Mouse (Mus musculus) layer of hippocampus, postnatal 10 days (tissue): Measurements from ENCODE around the gene Snrnp27. TPM values are rescaled to one million over a fixed set of nuclear protein-coding genes. Genes with fewer than 3 reads are reported as not detected.

ENCODE experiments used
- DNase-seq, 2 experiments: peaks; one replicate each; pipeline ENCODE4 v3.0.0; 2021; ENCODE audit warnings: low spot score in 2 of 2
- total RNA-seq, 2 experiments: library from RNA; stranded (reverse); gene quantifications; 2 replicates each; pipeline ENCODE4 v1.2.3; 2021

Snrnp27 gene
- total RNA-seq, 2 experiments from 2014 or later: 56.4 to 63.5 TPM

DNA sequence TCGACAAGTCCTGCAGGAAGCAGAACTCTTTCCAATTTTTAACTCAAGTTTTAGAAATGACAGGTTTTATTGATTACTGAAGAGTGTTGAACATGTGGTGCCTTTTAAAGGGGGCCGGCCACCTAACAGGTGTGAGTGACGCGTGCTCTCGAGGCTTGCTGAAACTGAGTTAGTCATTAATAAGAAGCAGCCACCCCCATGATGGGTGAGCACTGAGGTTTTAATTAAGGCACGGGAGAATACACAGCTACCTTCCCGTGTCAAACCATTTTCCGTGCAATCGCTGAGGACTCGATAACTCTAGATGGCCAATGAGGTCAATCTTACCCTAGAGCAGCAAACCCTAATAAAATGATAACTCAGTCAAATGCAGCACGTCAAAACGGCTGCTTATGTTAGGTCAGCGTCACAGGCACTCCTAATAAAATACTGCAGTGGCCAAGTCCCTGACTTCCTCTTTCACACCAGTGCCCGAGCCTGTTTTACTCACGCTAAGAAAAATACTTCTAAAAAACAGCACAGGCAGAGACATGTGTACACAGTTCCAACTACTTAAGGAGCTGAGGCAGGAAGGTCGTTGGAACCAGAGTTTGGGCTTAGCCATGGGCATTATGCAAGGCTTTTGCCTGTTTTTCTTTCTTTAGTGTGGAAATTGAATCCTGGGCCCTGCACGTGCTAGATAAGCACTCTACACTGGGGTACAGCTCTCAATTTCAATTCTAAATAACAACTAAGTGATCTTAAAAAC lies 18.6 kb downstream of the Snrnp27 start:
- no peak for DNase-seq

DNA sequence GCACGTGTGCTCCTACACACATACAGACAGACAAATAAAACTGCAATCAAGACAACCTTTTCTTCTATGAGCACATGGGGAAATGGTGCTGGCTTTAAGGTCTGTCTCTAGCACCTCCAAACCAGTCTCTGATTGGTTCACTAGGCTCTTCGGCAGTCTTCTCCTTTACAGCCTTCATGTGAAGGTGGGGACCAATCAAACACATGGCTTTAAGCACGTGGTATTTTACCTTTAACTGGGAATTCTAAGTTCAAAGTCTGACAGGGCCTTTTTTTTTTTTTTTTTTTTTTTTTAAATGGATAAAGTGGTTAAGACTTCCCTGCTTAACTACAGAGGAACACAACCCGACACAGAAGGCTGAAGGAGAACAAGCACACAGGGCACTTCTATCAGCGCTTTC lies 19.2 kb downstream of the Snrnp27 start:
- DNase-seq: no peak

DNA sequence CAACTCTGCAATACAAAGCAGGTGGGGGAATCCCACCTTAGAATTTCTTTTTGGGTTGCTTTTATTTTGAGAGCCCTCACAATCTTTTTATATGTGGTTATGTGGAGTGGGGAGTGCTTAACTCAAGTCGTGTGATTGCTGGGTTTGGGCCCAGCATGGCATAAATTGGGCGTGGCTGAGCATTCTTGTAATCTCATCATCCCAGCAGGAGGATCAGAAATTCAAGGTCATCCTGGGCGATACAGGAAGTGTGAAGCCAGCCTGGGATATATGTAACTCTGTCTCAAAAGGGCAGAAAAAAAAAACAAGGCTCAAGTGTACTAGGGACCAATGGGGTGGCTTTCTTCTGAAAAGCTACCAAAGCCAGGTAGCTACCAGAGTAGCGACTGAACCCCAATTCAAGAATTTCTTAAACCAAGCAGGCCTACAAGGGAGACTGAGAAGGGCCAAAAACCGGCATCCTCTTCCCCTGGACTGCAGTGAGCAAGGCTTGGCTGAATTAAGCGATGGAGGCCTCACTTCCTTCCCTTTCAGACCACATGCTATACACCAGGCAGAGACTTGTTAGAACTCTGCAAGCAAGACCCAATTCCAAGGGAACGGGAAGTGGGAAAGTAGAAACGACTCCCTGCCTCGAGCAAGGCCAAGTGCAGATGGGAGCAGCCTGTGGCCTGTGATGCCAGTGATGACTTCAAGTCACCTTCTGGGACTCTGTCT lies 24.0 kb downstream of the Snrnp27 start:
- no peak for DNase-seq

DNA sequence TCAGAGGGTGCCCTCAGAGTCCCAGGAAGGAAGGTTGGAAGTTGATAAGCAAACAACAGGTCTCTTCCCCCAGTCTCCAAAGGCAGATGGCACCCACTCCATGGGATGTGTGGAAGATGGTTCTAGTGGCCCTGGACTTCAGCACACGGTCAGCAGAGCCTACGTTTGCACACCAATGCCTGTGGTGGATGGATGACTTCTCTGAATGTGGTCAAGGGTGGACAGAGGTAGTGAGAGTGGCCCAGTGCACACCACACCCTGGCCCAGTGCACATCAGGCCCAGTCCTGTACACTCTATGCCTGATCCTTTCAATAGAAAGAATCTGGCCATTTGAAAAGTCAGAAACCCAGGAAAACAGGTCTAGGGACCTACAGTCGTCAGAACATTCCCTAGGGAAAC lies 25.8 kb downstream of the Snrnp27 start:
- no peak for DNase-seq

DNA sequence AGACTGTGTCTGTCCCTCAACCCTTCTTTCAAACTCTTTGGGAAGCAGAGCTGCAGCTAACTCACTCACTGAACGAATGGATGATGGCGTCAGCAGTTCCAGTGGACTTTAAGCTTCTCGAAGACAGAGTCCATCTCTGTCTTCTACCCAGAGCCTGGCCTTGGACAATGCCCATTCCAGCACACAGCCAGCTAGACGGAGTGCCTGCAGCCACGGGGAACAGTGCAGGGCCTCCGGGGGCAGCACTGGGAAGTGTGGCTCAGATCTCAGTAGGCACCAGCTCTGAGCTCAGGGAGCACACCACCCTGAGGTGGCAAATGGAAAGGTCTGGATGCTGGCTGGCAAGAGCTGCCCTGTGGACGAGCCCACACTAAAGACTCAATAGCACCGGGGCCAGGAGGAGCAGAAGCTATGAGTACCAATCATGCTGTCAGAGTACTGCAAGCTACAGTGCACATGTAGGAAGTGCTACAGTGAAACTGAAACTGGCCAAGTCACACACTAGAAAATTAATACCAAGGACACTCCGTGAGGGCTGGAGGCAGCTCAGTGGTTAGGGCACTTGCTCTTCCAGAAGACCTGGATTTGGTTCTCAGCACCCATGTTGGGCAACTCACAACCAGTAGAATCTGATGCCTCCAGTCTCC lies 29.9 kb downstream of the Snrnp27 start:
- no peak for DNase-seq

DNA sequence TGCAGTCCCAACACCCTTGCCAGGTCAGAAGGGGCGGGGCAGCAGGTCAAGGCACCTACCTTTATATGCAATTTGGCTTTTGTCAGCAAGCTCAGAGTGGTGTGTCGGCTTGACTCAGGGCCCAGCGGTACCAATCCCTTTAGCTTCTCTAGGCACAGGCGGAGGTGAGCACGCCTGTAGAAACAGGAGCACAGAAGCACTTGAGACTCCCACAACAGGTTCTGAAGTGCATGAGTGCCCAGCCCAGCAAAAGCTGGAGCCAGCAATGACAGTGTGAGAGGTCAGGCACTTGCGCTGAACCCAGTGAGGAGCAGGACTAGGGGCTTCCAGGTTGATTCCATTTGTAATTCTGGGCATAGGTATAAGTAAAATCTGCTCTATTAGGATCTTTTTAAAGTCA lies 31.3 kb downstream of the Snrnp27 start:
- no peak for DNase-seq

DNA sequence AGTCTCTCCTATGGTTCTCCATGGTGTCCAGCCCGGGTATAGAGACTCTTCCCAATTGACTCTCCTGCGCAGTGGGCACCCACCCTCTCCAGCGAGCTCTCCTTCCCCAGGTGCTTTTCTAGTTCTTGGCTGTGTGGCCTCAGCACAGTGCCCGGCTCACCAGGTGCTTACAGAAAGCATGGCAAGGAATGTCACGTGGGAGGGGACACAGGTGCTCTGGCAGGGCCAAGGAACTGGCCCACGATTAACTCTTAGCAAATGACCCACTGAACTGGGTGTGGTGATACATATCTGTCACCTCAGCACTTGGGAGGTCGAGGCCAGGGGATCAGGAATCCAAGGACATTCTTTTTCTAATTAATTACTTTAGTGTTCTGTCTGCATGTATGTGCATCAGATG lies 38.2 kb downstream of the Snrnp27 start:
- no peak for DNase-seq

DNA sequence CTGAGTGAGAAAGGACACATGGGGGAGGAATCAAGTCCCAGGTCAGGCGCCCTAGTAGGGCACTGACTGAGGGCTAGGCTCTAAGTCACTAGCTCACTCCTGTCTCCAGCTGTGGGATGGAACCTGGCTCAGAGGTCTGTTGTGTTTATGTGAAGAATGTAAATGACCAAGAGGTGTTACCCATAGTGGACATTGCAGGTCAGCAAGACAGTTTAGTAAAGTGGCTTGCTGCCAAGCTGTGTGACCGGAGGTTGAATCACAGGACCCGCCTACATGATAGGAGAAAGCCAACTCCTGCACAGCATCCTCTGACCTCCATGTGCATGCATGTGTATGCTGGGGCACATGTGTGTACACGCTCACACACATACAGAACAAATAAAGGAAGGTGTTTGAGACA lies 38.8 kb downstream of the Snrnp27 start:
- DNase-seq: no peak

DNA sequence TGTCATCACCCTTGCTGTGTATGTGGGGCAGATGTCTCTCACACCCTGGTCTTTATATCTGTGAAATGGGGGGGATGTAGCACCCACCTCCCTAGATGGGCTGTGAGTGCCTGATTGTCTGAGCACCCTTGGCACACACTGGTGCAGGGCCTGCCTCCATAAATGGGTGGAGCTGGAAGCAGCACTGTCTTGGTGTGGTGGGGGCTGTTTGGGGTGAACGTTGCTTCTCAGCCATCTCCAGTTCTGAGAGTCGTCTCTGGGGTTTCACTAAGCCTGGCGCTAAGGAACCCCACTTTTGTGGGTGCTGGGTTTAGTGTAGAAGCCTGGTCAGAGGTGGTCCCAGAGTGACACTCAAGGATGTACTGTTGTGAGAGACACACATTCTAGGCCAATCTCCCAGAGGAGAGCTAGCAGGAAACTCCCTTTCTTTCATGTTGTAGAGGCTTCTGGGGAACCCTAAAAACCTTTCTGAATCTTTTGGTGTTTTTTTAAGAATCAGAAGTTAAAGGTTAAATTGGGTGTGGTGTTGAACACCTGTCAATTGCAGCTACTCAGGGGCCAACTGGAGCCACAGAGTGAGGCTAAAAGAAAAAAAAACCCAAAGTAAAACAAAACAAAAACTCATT lies 39.4 kb downstream of the Snrnp27 start:
- no peak for DNase-seq

DNA sequence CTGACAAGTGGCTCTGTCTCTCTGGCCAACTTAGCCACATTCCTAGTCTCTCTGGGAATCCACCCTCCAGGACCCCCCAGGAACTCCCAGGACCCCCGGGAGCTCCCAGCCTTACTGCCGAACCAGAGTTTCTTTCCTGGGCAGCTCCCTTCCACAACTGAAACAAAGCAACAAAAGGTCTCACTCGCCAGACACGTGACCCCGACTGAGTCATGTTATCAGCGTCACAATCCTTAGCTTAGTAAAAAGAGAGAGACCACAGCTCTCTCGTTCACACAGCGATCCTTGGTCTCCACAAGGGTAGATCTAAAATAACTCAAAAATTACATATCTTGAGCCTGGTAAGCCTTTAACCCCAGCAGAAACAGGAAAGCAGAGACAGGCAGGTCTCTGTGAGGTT lies 42.6 kb downstream of the Snrnp27 start:
- no peak for DNase-seq

DNA sequence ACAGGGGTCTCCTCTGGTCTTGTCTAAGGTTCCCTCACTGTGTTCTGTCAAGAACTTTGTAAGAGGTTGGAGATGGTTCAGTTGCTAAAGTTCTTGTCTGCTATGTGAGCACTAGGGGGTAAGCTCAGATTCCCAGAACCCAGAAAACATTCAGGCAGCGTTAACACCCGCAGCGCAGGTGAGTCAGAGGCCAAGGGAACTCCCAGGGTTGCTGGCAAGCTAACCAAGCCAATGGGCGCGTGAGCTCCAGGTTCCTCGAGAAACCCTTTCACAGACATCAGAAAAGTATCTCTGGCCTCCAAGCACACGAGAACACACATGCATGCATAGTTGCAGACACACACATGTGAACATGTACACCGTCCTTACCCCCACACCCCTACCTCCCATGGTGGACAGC lies 43.5 kb downstream of the Snrnp27 start:
- no peak for DNase-seq

DNA sequence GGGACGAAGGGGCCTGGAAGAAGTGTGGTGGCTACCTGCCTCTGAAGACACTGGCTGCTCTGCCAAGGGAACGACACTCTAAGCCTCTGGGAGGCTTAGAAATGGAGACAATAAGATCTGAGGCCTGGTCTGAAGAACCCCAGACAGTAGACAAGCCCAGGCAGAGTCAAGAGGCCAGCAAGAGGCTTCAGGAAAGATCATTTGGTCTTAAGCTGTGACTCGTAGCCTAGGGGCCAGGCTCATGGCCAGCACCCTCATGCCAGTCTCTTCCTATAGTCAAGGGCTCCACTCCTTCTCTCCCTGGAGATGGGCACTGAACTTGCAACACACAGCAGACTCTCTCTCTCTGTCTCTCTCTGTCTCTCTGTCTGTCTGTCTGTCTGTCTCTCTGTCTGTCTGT lies 44.2 kb downstream of the Snrnp27 start:
- DNase-seq: no peak

DNA sequence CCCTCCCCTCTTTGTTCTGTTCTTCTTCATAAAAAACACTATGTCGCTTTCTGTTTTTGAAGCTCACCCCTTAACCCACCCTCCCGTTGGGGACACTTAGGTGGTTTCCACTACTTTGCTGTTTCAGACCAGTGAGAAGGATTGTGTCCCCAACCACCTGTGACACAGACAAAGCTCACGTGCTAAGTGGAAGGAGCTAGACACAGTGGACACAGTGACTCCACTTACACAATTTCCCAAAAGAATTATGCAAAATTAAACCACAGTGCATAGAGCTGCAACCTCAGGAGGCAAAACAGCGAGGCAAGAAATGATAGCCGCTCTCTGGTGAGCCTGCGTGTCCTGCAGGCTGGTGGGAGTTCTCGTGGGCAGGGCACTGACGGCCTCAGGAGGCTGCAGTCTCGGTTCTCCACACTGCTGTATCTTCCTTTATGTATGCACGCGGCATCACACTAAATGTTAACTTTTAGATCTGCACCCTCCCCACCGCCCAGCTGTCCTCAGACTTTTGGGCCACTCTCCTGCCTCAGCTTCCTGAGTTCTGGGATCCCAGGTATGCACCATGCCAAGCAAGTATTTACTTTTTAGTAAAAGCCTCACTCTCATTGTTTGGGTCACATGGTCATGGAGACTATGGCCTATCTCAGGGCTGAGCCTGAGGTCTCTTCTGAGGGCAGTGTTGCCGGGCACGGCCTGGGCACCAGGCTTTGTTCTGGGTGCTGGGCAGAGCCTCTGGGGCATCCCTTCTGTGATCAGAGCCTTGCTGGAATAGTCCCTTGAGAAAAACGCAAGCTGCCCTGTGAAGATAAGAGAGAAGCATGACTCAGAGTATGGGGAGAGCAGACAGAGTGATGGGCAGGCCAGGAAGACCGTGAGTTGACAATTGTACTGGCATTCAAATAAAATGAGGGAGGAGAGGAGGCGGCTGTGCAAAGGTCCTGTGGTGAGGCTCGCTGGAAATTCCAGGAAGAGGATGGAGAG lies 44.9 kb downstream of the Snrnp27 start:
- no peak for DNase-seq

DNA sequence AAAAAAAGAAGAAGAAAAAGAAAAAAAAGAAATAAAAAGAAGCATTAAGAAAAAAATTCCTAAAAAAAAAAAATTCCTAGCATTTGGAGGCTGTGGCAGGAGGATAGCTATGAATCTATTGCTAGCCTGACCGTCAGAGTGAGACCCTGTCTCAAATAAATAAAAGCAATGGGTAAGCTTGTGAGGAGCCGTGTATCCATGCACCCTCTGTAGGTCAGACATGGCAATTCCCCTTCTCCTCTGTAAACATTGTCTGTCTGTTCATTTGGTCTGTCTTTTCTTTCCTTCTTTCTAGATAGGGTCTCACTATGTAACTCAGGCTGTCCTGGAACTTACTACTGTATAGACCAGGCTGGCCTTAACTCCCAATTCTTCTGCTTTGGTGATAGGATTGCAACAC lies 45.9 kb downstream of the Snrnp27 start:
- DNase-seq: no peak

DNA sequence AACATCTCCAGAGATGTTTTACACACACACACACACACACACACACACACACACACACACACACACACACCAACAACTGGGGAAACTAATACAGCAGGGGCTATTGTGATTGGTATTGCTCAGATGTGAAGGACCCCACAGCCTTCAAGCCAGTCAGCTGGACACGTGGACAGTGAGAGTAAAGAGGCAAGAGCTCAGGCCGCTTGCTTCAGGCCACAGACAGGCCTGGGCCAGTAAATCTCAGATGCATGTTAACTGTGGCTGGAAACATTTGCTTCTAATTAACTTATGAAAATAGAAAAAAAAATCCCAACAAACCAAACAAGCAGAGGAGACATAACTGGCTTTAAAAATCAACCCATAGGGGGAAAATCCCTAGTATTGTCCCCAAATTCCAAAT lies 46.5 kb downstream of the Snrnp27 start:
- no peak for DNase-seq

DNA sequence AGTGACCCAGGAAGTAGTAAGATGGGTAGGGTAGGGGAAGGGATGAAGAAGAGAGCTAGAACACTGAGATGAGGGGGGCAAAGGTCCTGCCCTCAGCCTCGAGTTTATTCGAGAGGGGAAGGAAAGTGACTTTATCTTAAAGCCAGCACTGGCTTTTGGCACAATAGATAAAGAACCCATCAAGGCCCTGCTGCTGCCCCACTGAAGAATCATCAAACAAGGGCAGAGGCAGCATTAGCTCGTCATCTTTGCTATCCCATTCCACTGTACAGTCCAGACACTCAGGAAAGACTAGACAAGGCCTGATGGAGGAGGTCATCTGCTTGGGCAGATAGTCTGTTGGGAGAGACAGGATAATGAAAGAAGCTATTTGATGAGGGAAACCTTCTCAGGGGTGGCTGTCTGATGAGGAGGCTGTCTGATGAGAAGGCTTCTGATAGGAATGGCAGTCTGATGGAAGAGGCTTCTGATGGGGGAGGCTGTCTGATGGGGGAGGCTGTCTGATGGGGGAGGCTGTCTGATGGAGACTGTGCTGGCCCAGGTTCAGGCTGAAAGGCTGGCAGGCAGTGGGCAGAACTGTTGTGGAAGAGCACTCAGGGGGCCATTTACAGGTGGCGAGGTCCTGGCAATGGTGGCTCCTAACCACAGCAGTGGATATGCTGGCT lies 47.0 kb downstream of the Snrnp27 start:
- no peak for DNase-seq

DNA sequence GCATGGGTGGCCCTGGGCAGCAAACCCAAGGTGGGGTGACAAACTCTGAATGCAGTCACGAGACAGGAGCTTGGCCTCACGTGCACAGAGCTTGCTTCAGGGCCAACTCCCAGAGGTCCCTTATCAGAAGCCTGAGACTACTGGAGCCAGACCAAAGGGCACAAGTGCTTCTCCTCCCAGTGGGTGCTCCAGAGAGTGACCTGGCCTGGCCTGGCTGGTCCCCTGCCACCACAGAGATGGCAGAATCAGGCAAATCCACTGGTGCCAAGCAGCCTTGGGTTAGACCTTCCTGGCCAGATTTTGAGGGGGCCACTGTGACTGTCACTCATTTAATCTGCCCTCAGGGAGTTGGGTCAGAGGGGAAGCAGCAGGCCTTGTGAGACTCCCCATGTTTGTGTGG lies 47.8 kb downstream of the Snrnp27 start:
- DNase-seq: no peak

DNA sequence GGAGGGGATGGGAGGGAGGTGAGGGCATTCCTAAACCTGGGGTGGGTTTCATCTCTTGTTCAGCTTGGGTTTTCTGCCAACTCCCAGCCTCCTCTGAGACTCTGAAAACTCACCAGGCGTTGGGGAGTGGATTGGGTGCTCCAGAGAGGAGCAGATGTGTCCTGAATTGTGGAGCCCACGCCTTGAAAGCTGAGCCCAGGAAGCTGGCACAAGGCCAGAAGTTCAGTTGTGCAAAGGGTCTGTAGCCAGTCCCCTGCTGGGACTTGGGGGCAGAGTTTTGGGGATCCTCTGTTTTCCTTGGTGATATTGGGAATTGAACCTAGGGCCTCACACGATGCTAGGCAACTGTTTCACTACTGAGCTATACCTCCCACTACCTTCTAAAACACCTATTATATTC lies 54.2 kb downstream of the Snrnp27 start:
- DNase-seq: no peak

DNA sequence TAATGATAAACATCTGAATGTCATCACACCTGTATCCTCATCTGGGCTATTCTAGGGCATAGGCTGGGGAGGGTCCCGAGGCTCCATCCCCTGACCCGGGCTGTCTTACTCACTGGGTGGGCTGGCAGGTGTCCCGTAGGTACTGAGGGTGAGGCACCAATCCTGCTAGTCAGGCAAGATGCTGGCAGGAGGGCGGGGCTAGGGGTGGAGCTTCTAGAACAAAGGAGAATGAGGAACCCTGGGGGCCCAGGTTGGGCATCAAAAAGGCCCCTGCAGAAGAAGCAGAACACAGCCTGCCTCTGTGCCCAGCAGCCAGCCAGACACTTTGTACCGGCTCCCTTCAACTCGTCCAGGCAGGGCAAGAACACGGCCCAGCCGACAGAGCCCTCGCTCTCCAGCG lies 56.4 kb downstream of the Snrnp27 start, which contains the start of gene Asprv1:
Asprv1 (plus strand) TSS at position 219 of the 400 bp plus-strand sequence.
- DNase-seq: no peak
